Mouse (Mus musculus): ENCODE measurements around the gene Col23a1.

Col23a1 gene

GRCm38 (mm10) chr11:51443818-51444217, 154.1 kb downstream of the Col23a1 start:
- DNase-seq: no peak

- no peak for DNase-seq
Observed at GRCm38 (mm10) chr11:51444649-51445048, 154.9 kb downstream of the Col23a1 start.

- peak; percentile 75 for DNase-seq
Observed at GRCm38 (mm10) chr11:51446711-51447425, 157.1 kb downstream of the Col23a1 start.

GRCm38 (mm10) chr11:51448256-51448655, 158.5 kb downstream of the Col23a1 start:
- no peak for DNase-seq

DNA sequence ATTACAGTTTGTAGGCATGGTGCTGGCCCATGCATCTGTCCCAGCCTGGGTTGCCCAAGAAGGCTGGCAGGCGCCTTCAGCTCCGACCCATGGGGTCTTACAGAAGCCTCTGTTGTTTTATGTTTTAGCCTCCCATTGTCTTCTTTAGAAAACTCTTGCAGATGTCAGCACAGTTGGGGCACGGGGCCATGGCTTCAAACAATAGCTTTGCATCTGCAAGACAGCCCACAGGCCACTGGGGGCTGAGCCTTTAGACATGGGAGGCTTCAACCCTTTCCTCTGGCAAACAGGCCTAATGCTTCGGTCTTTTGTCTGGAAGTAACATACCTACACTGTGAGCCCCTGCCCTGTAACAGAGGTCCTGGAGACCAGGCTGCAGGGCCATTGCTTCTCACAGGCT, 159.0 kb downstream of the Col23a1 start:
- no peak for DNase-seq

- DNase-seq: no peak
Observed at GRCm38 (mm10) chr11:51449881-51450280, 160.2 kb downstream of the Col23a1 start.

- DNase-seq: no peak
Observed at GRCm38 (mm10) chr11:51451281-51451680, 161.6 kb downstream of the Col23a1 start.

- DNase-seq: no peak
Observed at GRCm38 (mm10) chr11:51451925-51452324, 162.2 kb downstream of the Col23a1 start.

DNA sequence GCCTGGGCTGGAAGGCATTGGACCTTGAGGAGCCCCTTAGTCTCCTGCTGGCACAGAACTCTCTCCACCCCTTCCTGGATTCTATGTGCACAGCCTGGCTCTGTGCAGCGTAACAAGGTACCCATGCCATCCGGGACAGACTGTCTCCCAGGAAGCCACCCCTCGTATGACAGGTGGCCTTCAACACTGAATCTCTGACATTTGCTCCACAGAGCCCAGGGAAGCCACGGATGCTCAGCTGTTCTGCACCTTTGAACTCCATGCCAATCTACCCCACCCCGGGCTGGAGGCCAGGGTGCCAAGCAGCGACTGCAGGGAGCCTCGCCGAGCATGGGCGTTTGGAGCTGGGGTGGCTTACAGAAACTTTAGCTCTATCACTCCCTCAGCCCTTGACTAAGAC, 164.0 kb downstream of the Col23a1 start:
- DNase-seq: no peak

DNA sequence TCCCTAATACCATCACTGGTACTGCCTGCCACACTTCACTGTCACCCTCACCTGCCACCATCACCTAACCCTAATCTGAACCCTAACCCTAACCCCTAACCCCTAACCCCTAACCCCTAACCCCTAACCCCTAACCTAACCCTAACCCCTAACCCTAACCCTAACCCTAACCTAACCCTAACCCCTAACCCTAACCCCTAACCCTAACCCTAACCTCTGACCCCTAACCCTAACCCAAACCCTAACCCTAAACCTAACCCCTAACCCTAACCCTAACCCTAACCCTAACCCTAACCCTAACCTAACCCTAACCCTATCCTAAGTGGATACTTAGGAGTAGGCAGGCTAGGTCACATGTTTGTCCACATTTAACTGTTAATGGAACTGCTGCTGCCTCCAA, 165.8 kb downstream of the Col23a1 start:
- DNase-seq: no peak

- no peak for DNase-seq
Observed at GRCm38 (mm10) chr11:51457624-51458023, 167.9 kb downstream of the Col23a1 start.

- DNase-seq: no peak
Observed at GRCm38 (mm10) chr11:51458649-51459048, 168.9 kb downstream of the Col23a1 start.

GRCm38 (mm10) chr11:51459569-51460043, 169.9 kb downstream of the Col23a1 start:
- DNase-seq: peak; percentile 30

- peak; percentile 35 for DNase-seq
Observed at GRCm38 (mm10) chr11:51468737-51469136, 179.0 kb downstream of the Col23a1 start.

GRCm38 (mm10) chr11:51469341-51469831, 179.7 kb downstream of the Col23a1 start:
- DNase-seq: peak; percentile 67

DNA sequence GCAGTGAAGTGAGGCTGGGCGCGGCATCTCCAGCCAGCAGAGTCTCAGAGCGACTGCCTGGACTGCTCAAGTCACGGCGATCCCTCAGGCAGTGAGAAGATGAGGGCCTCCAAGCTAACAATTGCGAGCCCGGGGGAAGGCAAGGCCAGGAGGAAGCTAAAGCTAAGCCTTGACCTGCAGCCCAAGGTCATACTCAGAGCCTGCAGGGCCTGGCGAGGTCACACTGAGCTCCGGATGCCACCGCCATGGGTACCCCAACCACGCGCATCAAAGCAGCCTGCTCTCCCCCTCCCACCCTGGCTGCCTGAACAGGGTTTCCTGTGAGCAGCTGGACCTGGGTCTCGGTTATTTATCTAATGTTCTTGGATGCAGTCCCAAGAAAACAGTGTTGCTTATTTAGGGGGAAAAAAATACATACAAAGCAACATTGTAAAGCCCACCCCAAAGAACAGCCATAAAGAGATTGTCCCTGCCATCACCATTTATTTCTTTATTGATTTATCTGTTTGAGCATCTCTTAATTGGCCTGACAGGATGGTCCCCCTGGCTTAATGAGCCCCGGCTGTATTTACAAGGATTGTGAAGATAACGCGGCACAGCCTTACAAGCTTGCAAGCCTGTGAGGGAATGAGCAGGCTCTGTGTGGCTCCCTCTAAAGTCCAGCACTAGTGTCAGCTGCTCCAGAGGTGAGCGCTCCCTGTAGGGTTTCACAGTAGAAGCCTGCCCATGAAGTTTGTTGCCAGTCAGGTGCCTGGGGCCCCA, 180.8 kb downstream of the Col23a1 start:
- DNase-seq: no peak

GRCm38 (mm10) chr11:51473686-51474085, 184.0 kb downstream of the Col23a1 start:
- no peak for DNase-seq

DNA sequence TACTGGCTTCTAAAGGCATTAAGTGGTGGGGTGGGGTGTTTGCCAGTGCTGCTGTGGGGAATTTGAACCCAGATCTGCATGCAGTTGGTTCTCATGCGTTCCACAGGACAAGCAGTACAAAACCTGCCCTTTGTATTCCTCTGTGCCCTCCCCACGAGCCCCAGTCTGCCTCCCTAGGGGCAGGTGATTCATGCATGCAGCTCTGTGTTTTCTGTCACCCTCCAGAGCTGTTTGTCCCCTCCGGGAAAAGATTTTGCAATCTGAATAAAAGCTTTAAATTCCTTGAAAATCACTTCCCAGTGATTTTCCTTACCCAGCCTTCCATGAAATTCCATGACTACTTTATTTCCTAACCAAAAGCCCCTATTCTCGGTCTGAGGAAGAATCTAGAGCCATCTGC, 186.8 kb downstream of the Col23a1 start:
- DNase-seq: no peak

- peak; percentile 52 for DNase-seq
Observed at GRCm38 (mm10) chr11:51477571-51477970, 187.9 kb downstream of the Col23a1 start.

GRCm38 (mm10) chr11:51482251-51482650, 192.5 kb downstream of the Col23a1 start:
- no peak for DNase-seq

DNA sequence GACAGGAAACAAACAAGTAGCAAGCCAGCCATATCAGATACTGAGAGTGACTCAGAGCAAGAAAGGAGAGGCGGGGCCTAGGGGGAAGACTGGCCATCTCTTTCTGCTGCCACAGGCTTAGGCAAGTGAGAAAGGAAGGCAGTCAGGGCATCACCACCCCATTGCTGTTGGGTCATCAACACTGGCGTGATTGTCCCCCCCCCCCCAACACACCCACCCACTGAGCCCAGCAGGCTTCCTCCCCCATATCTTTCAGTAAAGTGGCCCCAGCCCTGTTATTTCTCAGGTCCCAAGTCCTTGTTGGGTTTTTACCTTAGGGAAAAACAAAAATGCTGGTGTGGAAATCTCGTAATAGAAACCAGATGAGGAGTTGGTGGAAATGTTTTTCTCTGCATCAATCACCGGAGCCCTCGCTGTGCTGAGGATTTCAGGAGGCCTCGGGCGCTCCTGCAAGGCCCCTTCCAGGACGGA, 195.4 kb downstream of the Col23a1 start:
- DNase-seq: no peak

DNA sequence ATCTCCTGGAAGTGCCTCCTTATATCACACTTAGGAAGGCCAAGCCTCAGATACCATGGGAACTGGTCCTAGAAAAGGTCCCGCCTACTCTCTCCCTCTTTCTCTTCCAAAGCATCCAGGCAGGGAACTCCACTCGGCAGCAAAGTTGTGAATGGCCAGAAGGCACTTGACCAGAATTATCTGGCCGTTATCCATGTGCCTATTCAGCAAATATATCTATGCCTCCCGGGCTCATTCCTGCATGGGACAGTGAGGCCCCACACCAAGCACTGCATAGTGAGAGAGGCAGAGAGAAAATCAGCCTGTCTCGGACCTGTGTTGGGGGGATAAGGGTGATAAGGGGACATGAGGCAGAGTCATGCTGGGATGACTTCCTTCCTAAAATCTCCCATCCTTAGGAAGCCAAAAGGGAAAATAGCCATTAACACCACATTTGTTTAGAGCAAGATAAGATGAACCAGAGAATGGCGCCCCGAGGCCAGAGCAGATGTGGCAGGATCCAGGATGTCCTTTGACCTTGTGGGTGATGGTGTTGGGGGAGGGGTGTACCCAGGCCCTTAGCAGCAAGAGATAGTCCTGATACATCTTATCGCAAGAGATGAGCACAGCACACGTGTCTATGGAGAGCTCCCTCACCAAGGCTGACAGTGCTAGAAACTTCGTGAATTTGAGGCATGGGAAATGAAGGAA, 196.2 kb downstream of the Col23a1 start:
- DNase-seq: peak; percentile 42

- no peak for DNase-seq
Observed at GRCm38 (mm10) chr11:51488813-51489212, 199.1 kb downstream of the Col23a1 start.
